Mouse (Mus musculus): ENCODE results near the gene Hrasls. TPM values are rescaled to one million over a fixed set of nuclear protein-coding genes. Genes with fewer than 3 reads are reported as not detected.

Hrasls gene
- polyA plus RNA-seq, 1 experiment, result 0.68 TPM

- Histone ChIP-seq H3K27ac (ENCODE audit: insufficient read depth, low read length) (no peak overlapping the region), H3K4me1 (ENCODE audit: control insufficient read depth, insufficient read depth, low read length) (no peaks in the 10 kb centered on the region), H3K4me3 (ENCODE audit: insufficient read depth, low read length) (no peak overlapping the region)
- TF ChIP-seq POLR2A (IDR thresholded peaks at IDR 0.05; ENCODE audit: low read depth, low read length) (no peak), CTCF (IDR thresholded peaks at IDR 0.05; ENCODE audit: borderline replicate concordance, insufficient read depth, low read length) (no peak)
Observed at GRCm38 (mm10) chr16:29201146-29201545, 8.3 kb upstream of the Hrasls start.

- no peaks in the 10 kb centered on the region for H3K4me1 ChIP-seq (ENCODE audit: control insufficient read depth, insufficient read depth, low read length)
- no peak overlapping the region for H3K4me3 ChIP-seq (ENCODE audit: insufficient read depth, low read length)
- no peak for TF ChIP-seq CTCF (IDR thresholded peaks at IDR 0.05; ENCODE audit: borderline replicate concordance, insufficient read depth, low read length)
- TF ChIP-seq POLR2A (IDR thresholded peaks at IDR 0.05; ENCODE audit: low read depth, low read length), result no peak
- no peak overlapping the region for H3K27ac ChIP-seq (ENCODE audit: insufficient read depth, low read length)
Observed at GRCm38 (mm10) chr16:29204875-29205274, 4.6 kb upstream of the Hrasls start.

- no peak for TF ChIP-seq CTCF (IDR thresholded peaks at IDR 0.05; ENCODE audit: borderline replicate concordance, insufficient read depth, low read length)
- no peak for TF ChIP-seq POLR2A (IDR thresholded peaks at IDR 0.05; ENCODE audit: low read depth, low read length)
- Histone ChIP-seq H3K4me1 (ENCODE audit: control insufficient read depth, insufficient read depth, low read length) (no peaks in the 10 kb centered on the region), H3K27ac (ENCODE audit: insufficient read depth, low read length) (no peak overlapping the region), H3K4me3 (ENCODE audit: insufficient read depth, low read length) (no peak overlapping the region)
Observed at GRCm38 (mm10) chr16:29205581-29205980, 3.9 kb upstream of the Hrasls start.

- TF ChIP-seq POLR2A (IDR thresholded peaks at IDR 0.05; ENCODE audit: low read depth, low read length) (no peak), CTCF (IDR thresholded peaks at IDR 0.05; ENCODE audit: borderline replicate concordance, insufficient read depth, low read length) (no peak)
- H3K4me1 ChIP-seq (ENCODE audit: control insufficient read depth, insufficient read depth, low read length), result no peaks in the 10 kb centered on the region
- H3K4me3 ChIP-seq (ENCODE audit: insufficient read depth, low read length), result no peak overlapping the region
- H3K27ac ChIP-seq (ENCODE audit: insufficient read depth, low read length), result no peak overlapping the region
Observed at GRCm38 (mm10) chr16:29208841-29209240, 654 bp upstream of the Hrasls start.

GRCm38 (mm10) chr16:29216395-29217295 lies 7.2 kb downstream of the Hrasls start:
- Histone ChIP-seq H3K4me1 (ENCODE audit: control insufficient read depth, insufficient read depth, low read length) (no peaks in the 10 kb centered on the region), H3K27ac (ENCODE audit: insufficient read depth, low read length) (no peak overlapping the region), H3K4me3 (ENCODE audit: insufficient read depth, low read length) (no peak overlapping the region)
- TF ChIP-seq POLR2A (IDR thresholded peaks at IDR 0.05; ENCODE audit: low read depth, low read length) (no peak), CTCF (IDR thresholded peaks at IDR 0.05; ENCODE audit: borderline replicate concordance, insufficient read depth, low read length) (no peak)

GRCm38 (mm10) chr16:29235951-29236350 lies 26.5 kb downstream of the Hrasls start:
- Histone ChIP-seq H3K4me1 (ENCODE audit: control insufficient read depth, insufficient read depth, low read length) (no peaks in the 10 kb centered on the region), H3K4me3 (ENCODE audit: insufficient read depth, low read length) (no peak overlapping the region), H3K27ac (ENCODE audit: insufficient read depth, low read length) (no peak overlapping the region)
- TF ChIP-seq POLR2A (IDR thresholded peaks at IDR 0.05; ENCODE audit: low read depth, low read length), result no peak
- TF ChIP-seq CTCF (IDR thresholded peaks at IDR 0.05; ENCODE audit: borderline replicate concordance, insufficient read depth, low read length), result no peak

DNA sequence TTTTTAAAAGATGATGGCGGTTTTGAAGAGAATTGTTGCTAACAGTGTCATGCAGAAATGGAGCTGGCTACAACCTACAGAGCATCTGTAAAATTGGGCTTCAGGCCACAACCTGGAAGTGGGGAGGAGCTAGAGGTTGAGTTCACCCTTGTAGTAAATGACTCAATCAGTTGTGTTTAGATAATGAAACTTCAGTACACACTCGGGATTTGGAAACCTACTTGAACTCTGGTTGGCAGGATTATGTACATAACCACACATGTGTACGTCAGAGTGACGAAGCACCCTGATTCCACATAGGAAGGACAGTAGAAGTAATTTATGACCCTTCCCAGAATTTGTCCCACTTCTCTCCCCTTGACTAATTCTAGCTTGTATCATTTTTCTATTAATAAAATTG lies 44.8 kb downstream of the Hrasls start:
- H3K27ac ChIP-seq (ENCODE audit: insufficient read depth, low read length), result no peak overlapping the region
- TF ChIP-seq CTCF (IDR thresholded peaks at IDR 0.05; ENCODE audit: borderline replicate concordance, insufficient read depth, low read length) (no peak), POLR2A (IDR thresholded peaks at IDR 0.05; ENCODE audit: low read depth, low read length) (no peak)
- no peak overlapping the region for H3K4me3 ChIP-seq (ENCODE audit: insufficient read depth, low read length)
- H3K4me1 ChIP-seq (ENCODE audit: control insufficient read depth, insufficient read depth, low read length), result no peaks in the 10 kb centered on the region

Other genes starting within 250 kb of the Hrasls start
- gene Atp13a5, start 169.0 kb downstream of the Hrasls start, polyA plus RNA-seq (2011; ENCODE audit: insufficient read length, low read depth, missing spikeins), result not detected in 2 replicates

Data from embryonic fibroblast, embryonic 13.5 days (primary cell).